Mouse (Mus musculus) forebrain, embryonic 16.5 days (tissue): ENCODE measurements around the gene 9130019O22Rik. TPM values are rescaled to one million over a fixed set of nuclear protein-coding genes. Genes with fewer than 3 reads are reported as not detected.
A peak's percentile ranks its signal among the peaks of the same experiment; 100 is the strongest.

Experiments used
- ATAC-seq: fragments of 200-750 bp; cut with Nextera tagmentation; 2 replicates; pipeline ENCODE4 v1.8.0; 2017; ENCODE audit warnings: mild to moderate bottlenecking, moderate library complexity
- H3K27ac ChIP-seq: fragments of 300-500 bp; sonication (generic); 2 replicates; pipeline ENCODE4 v1.5.1; 2014; ENCODE audit warnings: low read length, control low read depth
- H3K27me3 ChIP-seq: fragments of 300-500 bp; sonication (generic); replicated peaks from 2 replicates; pipeline ENCODE4 v1.6.1; 2014; ENCODE audit warnings: low read length; ENCODE audit not compliant: control insufficient read depth, insufficient read depth
- H3K36me3 ChIP-seq: fragments of 300-500 bp; sonication (generic); 2 replicates; pipeline ENCODE4 v1.6.1; 2014; ENCODE audit not compliant: control insufficient read depth, insufficient read depth
- H3K4me1 ChIP-seq: fragments of 300-500 bp; sonication (generic); replicated peaks from 2 replicates; pipeline ENCODE4 v1.6.1; 2014; ENCODE audit warnings: low read length; ENCODE audit not compliant: control insufficient read depth, insufficient read depth
- H3K4me2 ChIP-seq: fragments of 300-500 bp; sonication (generic); 2 replicates; pipeline ENCODE4 v1.6.1; 2014; ENCODE audit warnings: mild to moderate bottlenecking, low read length, control low read depth
- H3K4me3 ChIP-seq: fragments of 300-500 bp; sonication (generic); replicated peaks from 2 replicates; pipeline ENCODE4 v1.5.1; 2014; ENCODE audit warnings: mild to moderate bottlenecking, low read length, control low read depth
- H3K9ac ChIP-seq: fragments of 300-500 bp; sonication (generic); replicated peaks from 2 replicates; pipeline ENCODE4 v1.6.1; 2014; ENCODE audit warnings: low read depth, low read length, control low read depth
- H3K9me3 ChIP-seq: fragments of 300-500 bp; sonication (generic); 2 replicates; pipeline ENCODE4 v1.6.1; 2016; ENCODE audit warnings: low read length; ENCODE audit not compliant: control insufficient read depth
- WGBS: fragments of 180-500 bp; shearing (Covaris S2); extraction: QIAGEN DNeasy Blood & Tissue Kit; methylation state at CpG from one replicate; pipeline ENCODE4 v1.1.7; 2014; 5-methylcytosine and 5-hydroxymethylcytosine counted together
- polyA plus RNA-seq: library from polyadenylated mRNA; unstranded; fragments of >200 nt; fragmentation: Nextera tagmentation; extraction: Ambion mirVana; gene quantifications from 2 replicates; pipeline ENCODE4 v1.2.1, GENCODE M21; 2015

Gene 9130019O22Rik
- 4.2 and 5.1 TPM in 2 replicates for polyA plus RNA-seq

GRCm38 (mm10) chr7:127386641-127387392, at the start of gene 9130019O22Rik:
9130019O22Rik (minus strand) TSS chr7:127387166.
- Histone ChIP-seq H3K9ac (peak within 1 kb of the TSS; percentile 66), H3K27ac (no peak within 1 kb of the TSS)
- peak; percentile 90 for ATAC-seq

DNA sequence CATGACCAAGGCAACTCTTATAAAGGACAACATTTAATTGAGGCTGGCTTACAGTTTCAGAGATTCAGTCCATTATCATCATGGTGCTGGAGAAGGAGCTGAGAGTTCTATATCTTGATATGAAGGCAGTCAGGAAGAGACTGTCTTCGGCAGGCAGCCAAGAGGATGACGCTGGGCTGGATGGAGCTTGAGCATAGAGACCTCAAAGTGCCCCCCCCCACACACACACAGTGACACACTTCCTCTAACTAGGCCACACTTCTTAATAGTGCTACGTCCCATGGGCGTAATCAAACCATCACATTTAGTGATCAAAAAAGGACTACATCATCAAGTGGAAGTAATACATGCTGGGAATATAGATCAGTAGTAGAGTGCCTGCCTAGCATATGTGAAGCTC, 48.2 kb upstream of the 9130019O22Rik start:
- WGBS = 94% methylated on average over 4 of the region's 4 CpGs
- Histone ChIP-seq H3K27ac (no peak overlapping the region), H3K9me3 (no peaks in the 10 kb centered on the region; the same call in 1 of the 2 replicates), H3K4me3 (no peak overlapping the region), H3K4me1 (no peaks in the 10 kb centered on the region), H3K9ac (no peak overlapping the region), H3K4me2 (no peak overlapping the region), H3K36me3 (no peaks in the 10 kb centered on the region), H3K27me3 (no peaks in the 10 kb centered on the region)
- no peak for ATAC-seq

More at GRCm38 (mm10) chr7:127386641-127387392, at the start of gene 9130019O22Rik:
- H3K4me3 ChIP-seq = peak within 1 kb of the TSS; percentile 67
- WGBS = 12% methylated on average over 37 of the region's 38 CpGs
- H3K4me2 ChIP-seq = peak within 1 kb of the TSS; percentile 70
- peaks cover 5% of the 10 kb centered on the region; the same call in 1 of the 2 replicates for H3K4me1 ChIP-seq
- H3K27me3 ChIP-seq = no peaks in the 10 kb centered on the region
- no peaks in the 10 kb centered on the region for H3K36me3 ChIP-seq
- H3K9me3 ChIP-seq = 0 out of 2 replicates have a peak, but pooled peaks cover 2% of the 10 kb centered on the region

- Histone ChIP-seq H3K4me3 (no peak overlapping the region), H3K36me3 (no peaks in the 10 kb centered on the region), H3K27me3 (peaks cover 9% of the 10 kb centered on the region), H3K4me2 (no peak overlapping the region), H3K27ac (no peak overlapping the region), H3K4me1 (peaks cover 6% of the 10 kb centered on the region), H3K9ac (no peak overlapping the region), H3K9me3 (no peaks in the 10 kb centered on the region)
- 71% methylated on average over 3 of the region's 3 CpGs for WGBS
- ATAC-seq = no peak
Measured at GRCm38 (mm10) chr7:127426354-127426753, 39.4 kb upstream of the 9130019O22Rik start.

GRCm38 (mm10) chr7:127425911-127426310, 38.9 kb upstream of the 9130019O22Rik start:
- Histone ChIP-seq H3K27me3 (peaks cover 9% of the 10 kb centered on the region), H3K4me1 (peaks cover 11% of the 10 kb centered on the region), H3K9ac (no peak overlapping the region), H3K4me2 (no peak overlapping the region), H3K36me3 (no peaks in the 10 kb centered on the region), H3K9me3 (no peaks in the 10 kb centered on the region), H3K4me3 (no peak overlapping the region), H3K27ac (no peak overlapping the region)
- ATAC-seq = no peak
- WGBS = 86% methylated on average over 2 of the region's 2 CpGs

- WGBS = 90% methylated on average over 3 of the region's 3 CpGs
- H3K9ac ChIP-seq = no peak overlapping the region
Measured at GRCm38 (mm10) chr7:127425291-127425690, 38.3 kb upstream of the 9130019O22Rik start.

GRCm38 (mm10) chr7:127422247-127422646, 35.3 kb upstream of the 9130019O22Rik start:
- Histone ChIP-seq H3K4me3 (peak overlapping the region; percentile 75), H3K27ac (peak overlapping the region; percentile 12; the same call in 1 of the 2 replicates), H3K4me1 (peaks cover 14% of the 10 kb centered on the region), H3K9ac (peak overlapping the region; percentile 93), H3K9me3 (no peaks in the 10 kb centered on the region), H3K4me2 (peak overlapping the region; percentile 89), H3K27me3 (peaks cover 7% of the 10 kb centered on the region), H3K36me3 (no peaks in the 10 kb centered on the region)
- 1% methylated on average over 15 of the region's 15 CpGs for WGBS
- ATAC-seq = peak; percentile 87

More at GRCm38 (mm10) chr7:127425291-127425690, 38.3 kb upstream of the 9130019O22Rik start:
- Histone ChIP-seq H3K27ac (no peak overlapping the region), H3K27me3 (peaks cover 9% of the 10 kb centered on the region), H3K36me3 (no peaks in the 10 kb centered on the region), H3K9me3 (no peaks in the 10 kb centered on the region), H3K4me1 (peaks cover 14% of the 10 kb centered on the region), H3K4me2 (no peak overlapping the region), H3K4me3 (no peak overlapping the region)
- no peak for ATAC-seq

DNA sequence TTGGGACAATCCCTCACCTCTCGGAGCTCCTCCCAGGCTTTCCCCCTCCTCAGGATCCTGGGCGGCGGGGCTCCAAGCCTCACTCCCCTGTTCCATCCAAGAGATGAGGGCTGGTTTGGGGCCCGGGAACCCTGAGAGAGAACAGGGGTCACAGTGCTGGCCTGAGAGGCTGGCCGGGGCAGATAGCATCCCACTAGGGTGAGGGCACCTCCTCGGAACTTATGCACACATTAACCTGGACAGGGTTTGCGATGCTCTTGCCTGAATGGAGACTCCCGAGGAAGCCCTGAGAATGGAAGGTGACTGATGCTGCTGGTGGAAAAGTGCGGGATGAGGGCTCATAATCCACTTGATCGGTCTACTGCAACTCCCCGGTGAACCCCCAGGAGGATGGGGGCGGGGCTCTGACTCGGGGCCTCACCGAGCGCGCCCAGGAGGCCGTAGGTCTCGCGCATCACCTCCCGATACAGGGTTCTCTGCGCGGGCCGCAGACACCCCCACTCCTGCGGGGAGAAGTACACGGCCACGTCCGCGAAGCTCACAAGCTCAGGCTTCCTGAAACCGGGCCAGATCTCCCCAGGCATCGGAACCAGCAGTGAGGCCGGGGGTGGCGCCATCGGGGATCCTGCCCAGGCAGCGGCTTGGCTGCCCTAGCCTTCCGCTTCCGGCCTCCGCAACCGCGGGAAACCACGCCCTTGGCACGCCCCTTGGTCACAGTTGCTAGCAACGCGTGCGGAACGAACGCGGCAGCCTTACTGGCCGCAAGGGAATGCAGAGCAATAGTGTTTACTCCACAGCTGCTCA, 34.6 kb upstream of the 9130019O22Rik start, which contains the start of gene Zfp688:
TSS of gene Zfp688 (minus strand) at position 681 of the 804 bp plus-strand sequence.
- Histone ChIP-seq H3K27ac (peak within 1 kb of the TSS; percentile 60; the same call in 1 of the 2 replicates), H3K27me3 (peaks cover 7% of the 10 kb centered on the region), H3K4me3 (peak within 1 kb of the TSS; percentile 75), H3K4me2 (peak within 1 kb of the TSS; percentile 89), H3K36me3 (no peaks in the 10 kb centered on the region), H3K4me1 (peaks cover 14% of the 10 kb centered on the region), H3K9ac (peak within 1 kb of the TSS; percentile 93), H3K9me3 (no peaks in the 10 kb centered on the region)
- WGBS = 1% methylated on average over 48 of the region's 48 CpGs
- peak; percentile 99 for ATAC-seq

DNA sequence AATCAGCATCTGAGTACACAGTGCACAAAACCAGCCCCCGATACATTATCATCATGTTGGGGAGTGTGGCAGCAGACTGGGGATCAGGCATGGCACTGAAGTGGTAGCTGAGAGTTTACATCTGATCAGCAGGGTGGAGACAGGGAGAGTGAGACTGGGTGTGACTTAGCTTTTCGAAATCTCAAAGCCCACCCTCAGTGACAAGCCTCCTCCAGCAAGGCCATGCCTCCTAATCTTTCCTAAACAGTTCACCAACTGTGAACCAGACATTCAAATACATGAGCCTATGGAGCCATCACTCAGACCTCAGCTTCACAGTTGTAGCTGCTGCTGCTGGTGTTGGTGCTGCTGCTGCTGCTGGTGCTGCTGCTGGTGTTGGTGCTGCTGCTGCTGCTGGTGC, 24.5 kb upstream of the 9130019O22Rik start:
- WGBS = 70% methylated on average over 2 of the region's 2 CpGs
- ATAC-seq = no peak

More for the DNA sequence above, 24.5 kb upstream of the 9130019O22Rik start:
- no peak overlapping the region for H3K9ac ChIP-seq
- H3K27ac ChIP-seq = no peak overlapping the region
- H3K36me3 ChIP-seq = no peaks in the 10 kb centered on the region
- H3K27me3 ChIP-seq = no peaks in the 10 kb centered on the region
- H3K4me1 ChIP-seq = 0 out of 2 replicates have a peak, but pooled peaks cover 2% of the 10 kb centered on the region
- H3K9me3 ChIP-seq = no peaks in the 10 kb centered on the region
- no peak overlapping the region for H3K4me2 ChIP-seq
- no peak overlapping the region for H3K4me3 ChIP-seq
